Mouse (Mus musculus) urinary bladder, postnatal 36 days (tissue): ENCODE results near the gene Pnmal2.

ENCODE experiments used
- DNase-seq, 2 experiments: peaks; one replicate each; pipeline ENCODE4 v3.0.0; 2022; ENCODE audit warnings: low spot score in 2 of 2, mixed read lengths in 1 of 2

The Pnmal2 gene

GRCm38 (mm10) chr7:16978173-16978572 lies 33.7 kb downstream of the Pnmal2 start:
- no peak for DNase-seq

GRCm38 (mm10) chr7:16978593-16978992 lies 34.1 kb downstream of the Pnmal2 start:
- no peak for DNase-seq

- peak; percentile 28 to 40 for DNase-seq
Measured at GRCm38 (mm10) chr7:16980348-16980747, 35.9 kb downstream of the Pnmal2 start.

GRCm38 (mm10) chr7:16982859-16983568 lies 38.5 kb downstream of the Pnmal2 start, which contains the start of gene Gm42372:
TSS of gene Gm42372 (plus strand) at chr7:16983086.
- DNase-seq, result no peak

DNA sequence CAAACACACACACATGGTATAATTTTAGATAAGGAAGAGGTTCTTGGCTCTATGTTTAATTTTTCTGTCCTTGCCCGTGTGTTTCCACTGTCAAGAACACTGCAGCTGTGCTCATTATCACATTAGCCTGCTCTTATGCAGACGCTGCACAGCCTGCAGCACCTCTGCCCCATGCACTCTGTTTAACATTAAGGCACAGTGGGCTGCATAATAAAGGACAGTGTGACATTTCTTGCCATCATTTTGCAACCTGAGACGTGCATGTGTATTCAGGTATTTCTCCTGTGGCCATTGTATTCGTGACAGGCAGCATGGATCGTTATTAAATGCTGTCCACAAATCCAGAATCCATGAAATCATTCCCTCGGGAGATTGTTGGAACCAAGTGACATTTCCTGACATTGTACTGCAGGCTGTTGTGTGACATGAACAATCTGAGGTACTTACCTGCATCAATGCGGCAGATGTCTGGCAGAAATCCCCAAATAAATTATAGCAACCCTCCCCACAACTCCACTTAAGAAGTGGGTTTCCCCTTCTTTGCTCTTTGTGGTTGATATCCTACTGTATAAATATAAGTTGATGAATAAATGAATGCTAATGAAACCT lies 43.2 kb downstream of the Pnmal2 start:
- no peak for DNase-seq

DNA sequence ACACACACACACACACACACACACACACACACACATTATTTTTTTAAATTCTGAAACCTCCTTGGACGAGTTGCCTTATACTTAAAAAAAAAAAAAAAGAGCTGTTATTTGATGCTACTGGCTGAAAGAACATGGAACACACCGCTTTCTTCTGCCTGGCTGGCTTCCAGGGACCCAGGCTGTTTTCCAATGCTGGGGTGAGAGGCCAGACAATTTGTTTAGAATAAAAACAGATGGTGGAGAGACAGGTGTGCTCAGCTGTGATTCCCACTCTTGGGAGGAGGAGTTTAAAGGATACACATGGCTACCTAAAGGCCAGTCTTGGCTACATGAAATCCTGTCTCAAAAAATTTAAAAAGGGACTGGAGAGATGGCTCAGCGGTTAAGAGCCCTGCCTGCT lies 43.9 kb downstream of the Pnmal2 start:
- peak in 1 of 2 experiments; percentile 54 for DNase-seq

GRCm38 (mm10) chr7:16990006-16990744 lies 45.7 kb downstream of the Pnmal2 start:
- no peak for DNase-seq

DNA sequence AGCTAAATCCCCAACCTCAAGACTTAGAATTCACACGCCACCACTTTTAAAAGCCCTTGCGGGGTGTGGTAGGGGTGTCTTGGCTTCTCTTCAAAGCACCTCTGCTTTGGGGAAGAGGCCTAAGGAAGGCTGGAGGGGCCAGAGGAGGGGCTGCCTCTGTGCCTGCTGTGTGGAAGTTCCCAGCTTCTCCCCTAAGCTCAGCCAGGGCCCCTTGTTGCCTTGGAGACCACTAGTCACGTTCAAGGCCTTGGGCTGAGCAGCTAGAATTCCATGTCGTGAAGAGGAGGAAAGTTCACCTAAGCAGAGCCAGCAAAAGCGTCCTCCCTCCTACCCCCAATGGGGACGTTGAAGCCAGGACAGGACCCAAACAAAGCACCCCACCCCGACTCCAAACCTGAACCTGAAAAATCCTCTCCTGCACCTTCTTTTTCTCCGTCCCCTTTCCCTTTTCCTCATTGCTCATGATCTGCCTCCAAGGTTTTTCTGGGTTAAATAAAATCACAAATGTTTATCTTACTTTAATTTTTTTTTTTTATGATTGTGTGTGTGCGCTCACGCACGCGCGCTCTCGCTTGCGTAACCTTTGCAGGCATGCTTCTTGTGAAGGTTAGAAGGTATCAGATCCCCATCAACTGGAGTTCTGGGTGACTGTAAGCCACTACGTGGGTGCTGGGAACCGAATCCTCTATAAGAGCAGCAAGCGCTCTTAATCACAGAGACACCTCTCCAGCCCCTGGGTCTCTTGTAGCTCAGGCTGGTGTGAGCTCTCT lies 47.4 kb downstream of the Pnmal2 start:
- no peak for DNase-seq

DNA sequence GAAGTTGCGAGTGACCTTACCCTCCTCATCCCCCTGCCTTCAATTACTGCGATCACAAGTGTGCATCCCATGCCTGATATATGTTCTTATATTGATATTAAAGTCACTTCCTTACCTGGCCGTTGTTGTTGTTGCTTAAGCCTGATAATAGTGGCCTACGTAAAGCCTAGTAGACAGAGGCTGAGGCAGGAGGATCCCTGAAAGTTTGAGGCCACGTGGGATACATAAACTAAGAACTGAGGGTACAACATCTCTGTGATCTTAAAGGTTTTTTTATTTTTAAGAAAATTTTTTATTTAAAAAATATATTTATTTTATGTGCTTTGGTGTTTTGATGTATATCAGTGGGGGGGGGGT lies 47.9 kb downstream of the Pnmal2 start, which contains the start of gene Ccdc8:
Gene Ccdc8, plus strand, starts transcription at position 258 of the 357 bp plus-strand sequence.
- DNase-seq, result no peak

DNA sequence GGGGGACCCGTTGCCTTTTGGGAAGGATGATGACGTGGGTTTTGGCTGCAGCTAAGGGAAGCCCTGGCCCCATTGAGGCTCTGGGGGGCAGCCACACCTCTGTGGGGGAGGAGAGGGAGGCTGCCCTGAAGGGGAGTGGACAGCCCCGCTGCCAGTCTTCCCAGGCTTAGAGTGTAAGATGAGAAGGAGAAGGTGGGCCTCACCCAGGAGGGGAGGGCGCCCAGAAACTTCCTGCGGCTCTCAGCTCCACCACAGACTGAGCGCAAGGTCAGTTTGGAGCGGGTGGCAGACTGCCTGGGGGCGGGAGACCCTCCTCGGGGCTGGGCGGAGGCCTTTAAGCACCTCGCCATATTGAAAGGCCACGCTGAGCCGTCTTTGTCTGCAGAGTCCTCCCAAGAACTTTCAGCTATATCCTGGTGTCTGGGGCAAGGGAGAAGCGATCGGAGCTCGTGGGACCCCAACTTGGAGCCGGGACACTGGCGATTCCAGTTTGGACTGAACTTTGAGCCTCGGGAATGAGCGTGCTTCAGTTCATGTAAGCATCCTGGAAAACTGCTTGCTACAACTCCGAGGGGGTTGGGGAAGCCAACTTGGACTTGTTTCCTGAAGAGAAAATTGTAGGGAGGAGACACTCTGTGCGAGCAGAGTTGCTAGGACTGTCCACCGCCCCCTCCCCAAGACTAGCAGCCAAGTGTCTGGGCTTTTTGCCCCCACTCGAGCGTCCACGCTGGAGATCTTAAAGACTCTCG lies 49.3 kb downstream of the Pnmal2 start:
- DNase-seq, result peak; percentile 66 to 80

DNA sequence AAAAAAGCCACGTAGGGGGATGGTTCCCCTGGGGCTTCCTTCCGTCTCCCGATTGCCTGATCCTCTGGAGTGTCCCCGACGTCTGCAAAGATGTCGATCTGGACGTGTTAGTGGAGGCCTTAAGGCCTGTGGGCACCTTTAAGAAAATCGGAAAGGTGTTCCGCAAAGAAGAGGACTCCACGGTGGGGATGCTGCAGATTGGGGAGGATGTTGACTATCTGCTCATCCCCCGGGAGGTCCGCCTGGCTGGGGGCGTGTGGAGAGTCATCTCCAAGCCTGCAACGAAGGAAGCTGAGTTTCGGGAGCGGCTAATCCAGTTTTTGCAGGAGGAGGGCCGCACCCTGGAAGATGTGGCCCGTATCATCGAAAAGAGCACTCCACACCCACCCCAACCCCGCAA lies 49.9 kb downstream of the Pnmal2 start:
- no peak for DNase-seq

- no peak for DNase-seq
Measured at GRCm38 (mm10) chr7:16995345-16995744, 50.9 kb downstream of the Pnmal2 start.
